ENCODE assay signal across 23 mouse cellular contexts in genomic region chr13:56794441-56794840, GRCm38 (mm10). TPM values are rescaled to one million over a fixed set of nuclear protein-coding genes. Genes with fewer than 3 reads are reported as not detected.
DNase-seq lines count a peak whose midpoint lies in the region; ATAC-seq and TF ChIP-seq lines count a peak whose summit lies in the region.
"Had no signal": no experiment of that assay in that cellular context is flagged by ENCODE, and none has a peak within 500 bp of the region (broad histone marks: within the 10 kb centered on the region; RNA-seq: fewer than 3 reads in every experiment).

No protein-coding gene starts in this region.

- ATAC-seq in hindbrain, embryonic 13.5 days (ENCODE audit: low FRiP score): no peak
- ATAC-seq in hindbrain, embryonic 12.5 days (ENCODE audit: low FRiP score): no peak
- ATAC-seq in forebrain, postnatal 0 days: peak; percentile 57; the same call in 1 of the 2 replicates
- no peak for ATAC-seq in CD4-positive, CD25-positive, alpha-beta regulatory T cell, adult 4 months
- ATAC-seq: intestine, postnatal 0 days had no signal

- H3K36me3 ChIP-seq in hindbrain, embryonic 13.5 days: no peaks in the 10 kb centered on the region
- no peaks in the 10 kb centered on the region for H3K36me3 ChIP-seq in hindbrain, embryonic 12.5 days
- H3K36me3 ChIP-seq in forebrain, postnatal 0 days (ENCODE audit: insufficient read depth): no peaks in the 10 kb centered on the region
- H3K36me3 ChIP-seq: embryonic facial prominence, embryonic 12.5 days; limb, embryonic 13.5 days; liver, embryonic 13.5 days had no signal

- H3K4me3 ChIP-seq in hindbrain, embryonic 13.5 days: no peak overlapping the region
- no peak overlapping the region for H3K4me3 ChIP-seq in hindbrain, embryonic 12.5 days
- no peak overlapping the region for H3K4me3 ChIP-seq in forebrain, postnatal 0 days (ENCODE audit: low read depth, low read length)
- H3K4me3 ChIP-seq: embryonic facial prominence, embryonic 12.5 days; erythroblast, embryonic 14.5 days; limb, embryonic 13.5 days; liver, embryonic 13.5 days had no signal

- H3K27me3 ChIP-seq in hindbrain, embryonic 13.5 days: peaks cover 5% of the 10 kb centered on the region; the same call in 1 of the 2 replicates
- H3K27me3 ChIP-seq in hindbrain, embryonic 12.5 days: no peaks in the 10 kb centered on the region
- no peaks in the 10 kb centered on the region for H3K27me3 ChIP-seq in forebrain, postnatal 0 days (ENCODE audit: insufficient read depth, low read length)
- H3K27me3 ChIP-seq: embryonic facial prominence, embryonic 12.5 days; limb, embryonic 13.5 days; liver, embryonic 13.5 days had no signal

- TF ChIP-seq CTCF in forebrain, postnatal 0 days (IDR thresholded peaks at IDR 0.05; ENCODE audit: low read depth): no peak

- 37% methylated on average over 7 of the region's 7 CpGs for WGBS in hindbrain, embryonic 13.5 days
- WGBS in hindbrain, embryonic 12.5 days: 41% methylated on average over 7 of the region's 7 CpGs
- whole genome bisulfite sequencing in forebrain, postnatal 0 days: 25% methylated on average over 7 of the region's 7 CpGs

- peak; percentile 12 for DNase-seq in NIH3T3 (ENCODE audit: low read depth)
- DNase-seq in ZHBTc4 (ENCODE audit: low read depth, low spot score): peak; percentile 15
- DNase-seq in forebrain, postnatal 0 days: no peak
- DNase-seq in ovary, postnatal 14 days (ENCODE audit: low spot score): no peak
- DNase-seq: cerebellum, adult 8-10 months; gastrocnemius, postnatal 10 days; heart, adult 18-20 months; liver, embryonic 13.5 days; lung, embryonic 14.5 days; lung, postnatal 36 days; right cerebral cortex, postnatal 4 days; thymus, postnatal 14 days had no signal

- H3K4me1 ChIP-seq in hindbrain, embryonic 13.5 days (replicated peaks): peaks cover 19% of the 10 kb centered on the region
- peaks cover 11% of the 10 kb centered on the region for H3K4me1 ChIP-seq in hindbrain, embryonic 12.5 days
- no peaks in the 10 kb centered on the region for H3K4me1 ChIP-seq in forebrain, postnatal 0 days (ENCODE audit: insufficient read depth)
- H3K4me1 ChIP-seq: liver, embryonic 13.5 days had no signal

- no peak overlapping the region for H3K9ac ChIP-seq in hindbrain, embryonic 13.5 days
- H3K9ac ChIP-seq in hindbrain, embryonic 12.5 days: no peak overlapping the region
- H3K9ac ChIP-seq in forebrain, postnatal 0 days: no peak overlapping the region
- H3K9ac ChIP-seq: embryonic facial prominence, embryonic 12.5 days; limb, embryonic 13.5 days; liver, embryonic 13.5 days; lung, embryonic 14.5 days had no signal

- peak overlapping the region; percentile 76 for H3K27ac ChIP-seq in hindbrain, embryonic 13.5 days
- H3K27ac ChIP-seq in hindbrain, embryonic 12.5 days: no peak overlapping the region
- H3K27ac ChIP-seq in forebrain, postnatal 0 days (ENCODE audit: low read depth, low read length): no peak overlapping the region
- H3K27ac ChIP-seq: embryonic facial prominence, embryonic 12.5 days; limb, embryonic 13.5 days; liver, embryonic 13.5 days had no signal

- H3K4me2 ChIP-seq in hindbrain, embryonic 13.5 days: no peak overlapping the region
- no peak overlapping the region for H3K4me2 ChIP-seq in hindbrain, embryonic 12.5 days (replicated peaks)
- no peak overlapping the region for H3K4me2 ChIP-seq in forebrain, postnatal 0 days (ENCODE audit: low read depth)
- H3K4me2 ChIP-seq: embryonic facial prominence, embryonic 12.5 days; limb, embryonic 13.5 days; liver, embryonic 13.5 days; lung, embryonic 14.5 days; midbrain, embryonic 11.5 days had no signal

- no peaks in the 10 kb centered on the region for H3K9me3 ChIP-seq in hindbrain, embryonic 13.5 days
- H3K9me3 ChIP-seq in hindbrain, embryonic 12.5 days (replicated peaks): no peaks in the 10 kb centered on the region
- no peaks in the 10 kb centered on the region for H3K9me3 ChIP-seq in forebrain, postnatal 0 days (ENCODE audit: low read length)
- H3K9me3 ChIP-seq: embryonic facial prominence, embryonic 12.5 days; limb, embryonic 13.5 days; liver, embryonic 13.5 days had no signal

RNA-seq across cellular contexts. Expression of gene Gm45623, which starts 40.8 kb away (rescaled TPM):
- polyA plus RNA-seq in hindbrain, embryonic 13.5 days (2015; fragmentation: Nextera tagmentation; extraction: Ambion mirVana): 1.5 and 1.7 TPM in 2 replicates
- 0.21 TPM in 1 of 2 replicates, not detected in the other for polyA plus RNA-seq in hindbrain, embryonic 12.5 days (2016; fragmentation: Nextera tagmentation; extraction: Ambion mirVana)
- total RNA-seq in forebrain, postnatal 0 days (2014; rRNA removed): 8.8 and 9.8 TPM in 2 replicates
- polyA plus RNA-seq in forebrain, postnatal 0 days (2015; fragmentation: Nextera tagmentation; extraction: Ambion mirVana): 1.7 and 3.4 TPM in 2 replicates
- not detected for polyA plus RNA-seq in CD4-positive, CD25-positive, alpha-beta regulatory T cell, adult 4 months (2017; shearing (Covaris generic))
- total RNA-seq: adrenal gland, postnatal 36 days; common myeloid progenitor, adult 5-6 weeks; gastrocnemius, postnatal 10 days; heart, adult 18-20 months; hematopoietic stem cell, adult 5-6 weeks had no signal
- polyA plus RNA-seq: erythroblast, embryonic 14.5 days; intestine, postnatal 0 days; liver, embryonic 13.5 days; midbrain, embryonic 11.5 days had no signal

Comparison
In these comparisons a context has a peak if more than half of its experiments do, and no peak if none do; other contexts are left out.
1. DNase-seq: peak in NIH3T3 (single experiment) and ZHBTc4 (single experiment); none in forebrain, postnatal 0 days (single experiment) and ovary, postnatal 14 days (single experiment).